Mouse (Mus musculus) lung, postnatal 0 days (tissue): Measurements from ENCODE around the gene Sestd1.

Experiments used
- CTCF ChIP-seq: IDR thresholded peaks from 2 replicates; pipeline ENCODE4 v1.5.1; 2016; ENCODE audit warnings: antibody characterized with exemption, mild to moderate bottlenecking
- EP300 ChIP-seq: IDR thresholded peaks from 2 replicates; pipeline ENCODE4 v1.6.1; 2016; ENCODE audit warnings: antibody characterized with exemption, mild to moderate bottlenecking, control low read depth

DNA sequence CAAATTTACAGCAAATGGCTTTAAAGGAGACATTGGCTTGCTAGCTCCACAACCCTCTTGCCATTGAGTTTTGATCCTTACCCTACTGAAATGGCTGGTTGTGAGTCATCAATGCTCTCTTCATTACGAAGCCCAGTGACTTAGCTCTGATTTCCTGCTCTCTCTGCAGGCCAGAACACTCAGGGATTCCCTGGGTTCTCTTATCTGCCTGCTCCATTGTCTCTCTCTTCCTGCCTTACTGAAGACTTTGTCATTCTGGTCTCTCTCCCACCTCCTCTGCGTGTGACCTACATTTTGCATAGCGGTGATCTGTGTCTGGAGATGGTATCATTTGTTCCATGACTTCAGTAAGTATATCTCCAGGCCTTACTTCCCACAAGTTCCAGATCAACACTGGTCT lies 46.9 kb upstream of the Sestd1 start:
- no peak for TF ChIP-seq CTCF
- no peak for TF ChIP-seq EP300
